Mouse (Mus musculus): ENCODE measurements around the gene Asprv1. TPM values are rescaled to one million over a fixed set of nuclear protein-coding genes. Genes with fewer than 3 reads are reported as not detected.

The Asprv1 gene
- polyA plus RNA-seq, 1 experiment from 2014 or later, result 1.0 TPM

GRCm38 (mm10) chr6:86637171-86637835, 9.3 kb downstream of the Asprv1 start:
- Histone ChIP-seq H3K9me3 (replicated peaks; ENCODE audit: control insufficient read depth, low read length) (no peaks in the 10 kb centered on the region), H3K9ac (ENCODE audit: low read length) (no peak overlapping the region), H3K36me3 (ENCODE audit: control insufficient read depth, insufficient read depth, low read length) (no peaks in the 10 kb centered on the region), H3K4me2 (ENCODE audit: low read length) (no peak overlapping the region), H3K4me1 (ENCODE audit: control insufficient read depth, insufficient read depth, low read length) (no peaks in the 10 kb centered on the region), H3K4me3 (ENCODE audit: low read depth, low read length) (no peak overlapping the region), H3K27ac (ENCODE audit: low read depth, low read length) (no peak overlapping the region), H3K27me3 (replicated peaks; ENCODE audit: control insufficient read depth, insufficient read depth, low read length) (no peaks in the 10 kb centered on the region)
- ATAC-seq (no peak), DNase-seq (ENCODE audit: low spot score) (no peak)
- WGBS, result 73% methylated on average over 4 of the region's 4 CpGs

- Histone ChIP-seq H3K9me3 (replicated peaks; ENCODE audit: control insufficient read depth, low read length) (no peaks in the 10 kb centered on the region), H3K4me3 (ENCODE audit: low read depth, low read length) (no peak overlapping the region), H3K4me2 (ENCODE audit: low read length) (no peak overlapping the region), H3K27ac (ENCODE audit: low read depth, low read length) (no peak overlapping the region), H3K36me3 (ENCODE audit: control insufficient read depth, insufficient read depth, low read length) (no peaks in the 10 kb centered on the region), H3K27me3 (replicated peaks; ENCODE audit: control insufficient read depth, insufficient read depth, low read length) (no peaks in the 10 kb centered on the region), H3K9ac (ENCODE audit: low read length) (no peak overlapping the region), H3K4me1 (ENCODE audit: control insufficient read depth, insufficient read depth, low read length) (no peaks in the 10 kb centered on the region)
- WGBS, result 70% methylated on average over 2 of the region's 2 CpGs
- ATAC-seq (no peak), DNase-seq (ENCODE audit: low spot score) (no peak)
Measured at GRCm38 (mm10) chr6:86637860-86638259, 9.9 kb downstream of the Asprv1 start.

GRCm38 (mm10) chr6:86638434-86638833, 10.5 kb downstream of the Asprv1 start:
- H3K4me1 ChIP-seq (ENCODE audit: control insufficient read depth, insufficient read depth, low read length), result no peaks in the 10 kb centered on the region
- H3K4me2 ChIP-seq (ENCODE audit: low read length), result no peak overlapping the region
- ATAC-seq (no peak), DNase-seq (ENCODE audit: low spot score) (peak; percentile 30)
- H3K27me3 ChIP-seq (replicated peaks; ENCODE audit: control insufficient read depth, insufficient read depth, low read length), result no peaks in the 10 kb centered on the region
- H3K36me3 ChIP-seq (ENCODE audit: control insufficient read depth, insufficient read depth, low read length), result no peaks in the 10 kb centered on the region
- H3K27ac ChIP-seq (ENCODE audit: low read depth, low read length), result no peak overlapping the region
- no peaks in the 10 kb centered on the region for H3K9me3 ChIP-seq (replicated peaks; ENCODE audit: control insufficient read depth, low read length)
- H3K9ac ChIP-seq (ENCODE audit: low read length), result no peak overlapping the region
- H3K4me3 ChIP-seq (ENCODE audit: low read depth, low read length), result no peak overlapping the region
- WGBS, result 18% methylated on average over 2 of the region's 2 CpGs

- Histone ChIP-seq H3K27me3 (replicated peaks; ENCODE audit: control insufficient read depth, insufficient read depth, low read length) (no peaks in the 10 kb centered on the region), H3K4me1 (ENCODE audit: control insufficient read depth, insufficient read depth, low read length) (no peaks in the 10 kb centered on the region), H3K9me3 (replicated peaks; ENCODE audit: control insufficient read depth, low read length) (no peaks in the 10 kb centered on the region), H3K4me3 (ENCODE audit: low read depth, low read length) (no peak overlapping the region), H3K27ac (ENCODE audit: low read depth, low read length) (no peak overlapping the region), H3K9ac (ENCODE audit: low read length) (no peak overlapping the region), H3K4me2 (ENCODE audit: low read length) (no peak overlapping the region), H3K36me3 (ENCODE audit: control insufficient read depth, insufficient read depth, low read length) (no peaks in the 10 kb centered on the region)
- WGBS, result 80% methylated on average over 18 of the region's 18 CpGs
- DNase-seq (ENCODE audit: low spot score) (no peak), ATAC-seq (no peak)
Measured at GRCm38 (mm10) chr6:86639180-86640160, 11.5 kb downstream of the Asprv1 start.

DNA sequence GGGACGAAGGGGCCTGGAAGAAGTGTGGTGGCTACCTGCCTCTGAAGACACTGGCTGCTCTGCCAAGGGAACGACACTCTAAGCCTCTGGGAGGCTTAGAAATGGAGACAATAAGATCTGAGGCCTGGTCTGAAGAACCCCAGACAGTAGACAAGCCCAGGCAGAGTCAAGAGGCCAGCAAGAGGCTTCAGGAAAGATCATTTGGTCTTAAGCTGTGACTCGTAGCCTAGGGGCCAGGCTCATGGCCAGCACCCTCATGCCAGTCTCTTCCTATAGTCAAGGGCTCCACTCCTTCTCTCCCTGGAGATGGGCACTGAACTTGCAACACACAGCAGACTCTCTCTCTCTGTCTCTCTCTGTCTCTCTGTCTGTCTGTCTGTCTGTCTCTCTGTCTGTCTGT, 12.2 kb downstream of the Asprv1 start:
- no peak overlapping the region for H3K4me2 ChIP-seq (ENCODE audit: low read length)
- no peak for DNase-seq (ENCODE audit: low spot score)

DNA sequence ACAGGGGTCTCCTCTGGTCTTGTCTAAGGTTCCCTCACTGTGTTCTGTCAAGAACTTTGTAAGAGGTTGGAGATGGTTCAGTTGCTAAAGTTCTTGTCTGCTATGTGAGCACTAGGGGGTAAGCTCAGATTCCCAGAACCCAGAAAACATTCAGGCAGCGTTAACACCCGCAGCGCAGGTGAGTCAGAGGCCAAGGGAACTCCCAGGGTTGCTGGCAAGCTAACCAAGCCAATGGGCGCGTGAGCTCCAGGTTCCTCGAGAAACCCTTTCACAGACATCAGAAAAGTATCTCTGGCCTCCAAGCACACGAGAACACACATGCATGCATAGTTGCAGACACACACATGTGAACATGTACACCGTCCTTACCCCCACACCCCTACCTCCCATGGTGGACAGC, 12.8 kb downstream of the Asprv1 start:
- Histone ChIP-seq H3K9me3 (replicated peaks; ENCODE audit: control insufficient read depth, low read length) (no peaks in the 10 kb centered on the region), H3K27ac (ENCODE audit: low read depth, low read length) (no peak overlapping the region), H3K4me3 (ENCODE audit: low read depth, low read length) (no peak overlapping the region), H3K36me3 (ENCODE audit: control insufficient read depth, insufficient read depth, low read length) (no peaks in the 10 kb centered on the region), H3K9ac (ENCODE audit: low read length) (no peak overlapping the region), H3K27me3 (replicated peaks; ENCODE audit: control insufficient read depth, insufficient read depth, low read length) (no peaks in the 10 kb centered on the region), H3K4me2 (ENCODE audit: low read length) (no peak overlapping the region), H3K4me1 (ENCODE audit: control insufficient read depth, insufficient read depth, low read length) (no peaks in the 10 kb centered on the region)
- no peak for DNase-seq (ENCODE audit: low spot score)
- no peak for ATAC-seq
- WGBS, result 95% methylated on average over 8 of the region's 8 CpGs

More for the DNA sequence above, 12.2 kb downstream of the Asprv1 start:
- Histone ChIP-seq H3K9ac (ENCODE audit: low read length) (no peak overlapping the region), H3K4me3 (ENCODE audit: low read depth, low read length) (no peak overlapping the region), H3K36me3 (ENCODE audit: control insufficient read depth, insufficient read depth, low read length) (no peaks in the 10 kb centered on the region), H3K27ac (ENCODE audit: low read depth, low read length) (no peak overlapping the region), H3K9me3 (replicated peaks; ENCODE audit: control insufficient read depth, low read length) (no peaks in the 10 kb centered on the region), H3K4me1 (ENCODE audit: control insufficient read depth, insufficient read depth, low read length) (no peaks in the 10 kb centered on the region), H3K27me3 (replicated peaks; ENCODE audit: control insufficient read depth, insufficient read depth, low read length) (no peaks in the 10 kb centered on the region)
- 72% methylated on average over 3 of the region's 3 CpGs for WGBS
- no peak for ATAC-seq

- 52% methylated on average over 8 of the region's 8 CpGs for WGBS
- Histone ChIP-seq H3K27ac (ENCODE audit: low read depth, low read length) (no peak overlapping the region), H3K4me1 (ENCODE audit: control insufficient read depth, insufficient read depth, low read length) (no peaks in the 10 kb centered on the region), H3K36me3 (ENCODE audit: control insufficient read depth, insufficient read depth, low read length) (no peaks in the 10 kb centered on the region), H3K4me3 (ENCODE audit: low read depth, low read length) (no peak overlapping the region), H3K4me2 (ENCODE audit: low read length) (no peak overlapping the region), H3K9me3 (replicated peaks; ENCODE audit: control insufficient read depth, low read length) (no peaks in the 10 kb centered on the region), H3K27me3 (replicated peaks; ENCODE audit: control insufficient read depth, insufficient read depth, low read length) (no peaks in the 10 kb centered on the region), H3K9ac (ENCODE audit: low read length) (no peak overlapping the region)
- ATAC-seq, result no peak
- no peak for DNase-seq (ENCODE audit: low spot score)
Measured at GRCm38 (mm10) chr6:86641716-86642115, 13.8 kb downstream of the Asprv1 start.

DNA sequence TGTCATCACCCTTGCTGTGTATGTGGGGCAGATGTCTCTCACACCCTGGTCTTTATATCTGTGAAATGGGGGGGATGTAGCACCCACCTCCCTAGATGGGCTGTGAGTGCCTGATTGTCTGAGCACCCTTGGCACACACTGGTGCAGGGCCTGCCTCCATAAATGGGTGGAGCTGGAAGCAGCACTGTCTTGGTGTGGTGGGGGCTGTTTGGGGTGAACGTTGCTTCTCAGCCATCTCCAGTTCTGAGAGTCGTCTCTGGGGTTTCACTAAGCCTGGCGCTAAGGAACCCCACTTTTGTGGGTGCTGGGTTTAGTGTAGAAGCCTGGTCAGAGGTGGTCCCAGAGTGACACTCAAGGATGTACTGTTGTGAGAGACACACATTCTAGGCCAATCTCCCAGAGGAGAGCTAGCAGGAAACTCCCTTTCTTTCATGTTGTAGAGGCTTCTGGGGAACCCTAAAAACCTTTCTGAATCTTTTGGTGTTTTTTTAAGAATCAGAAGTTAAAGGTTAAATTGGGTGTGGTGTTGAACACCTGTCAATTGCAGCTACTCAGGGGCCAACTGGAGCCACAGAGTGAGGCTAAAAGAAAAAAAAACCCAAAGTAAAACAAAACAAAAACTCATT, 16.9 kb downstream of the Asprv1 start:
- no peak for ATAC-seq
- Histone ChIP-seq H3K4me3 (ENCODE audit: low read depth, low read length) (no peak overlapping the region), H3K9ac (ENCODE audit: low read length) (no peak overlapping the region), H3K36me3 (ENCODE audit: control insufficient read depth, insufficient read depth, low read length) (peaks cover 19% of the 10 kb centered on the region), H3K4me2 (ENCODE audit: low read length) (no peak overlapping the region), H3K27ac (ENCODE audit: low read depth, low read length) (no peak overlapping the region), H3K9me3 (replicated peaks; ENCODE audit: control insufficient read depth, low read length) (no peaks in the 10 kb centered on the region), H3K27me3 (replicated peaks; ENCODE audit: control insufficient read depth, insufficient read depth, low read length) (no peaks in the 10 kb centered on the region), H3K4me1 (ENCODE audit: control insufficient read depth, insufficient read depth, low read length) (no peaks in the 10 kb centered on the region)
- WGBS, result 84% methylated on average over 3 of the region's 3 CpGs
- DNase-seq (ENCODE audit: low spot score), result no peak

Measured in forebrain, embryonic 14.5 days (tissue).